ENCODE assay signal across 20 mouse cellular contexts in genomic region chrX:94006991-94007390, GRCm38 (mm10). TPM values are rescaled to one million over a fixed set of nuclear protein-coding genes. Genes with fewer than 3 reads are reported as not detected.
A peak's percentile ranks its signal among the peaks of the same experiment; 100 is the strongest.
DNase-seq lines count a peak whose midpoint lies in the region; ATAC-seq lines count a peak whose summit lies in the region.
"Had no signal": no experiment of that assay in that cellular context is flagged by ENCODE, and none has a peak within 500 bp of the region (broad histone marks: within the 10 kb centered on the region; RNA-seq: fewer than 3 reads in every experiment).

No protein-coding gene starts in this region.

- DNase-seq in heart, postnatal 25 days (ENCODE audit: low spot score), result no peak
- peak; percentile 13 for DNase-seq in NIH3T3 (ENCODE audit: low read depth)
- peak; percentile 66 for DNase-seq in liver
- peak; percentile 46 for DNase-seq in testis, postnatal 10 days (ENCODE audit: low spot score)
- DNase-seq in kidney, postnatal 36 days, result no peak
- DNase-seq in layer of hippocampus, postnatal 36 days, result no peak
- DNase-seq: cerebellum, adult 9-11 months; kidney, adult 9 months; left cerebral cortex, postnatal 4 days; retina, postnatal 1 day had no signal

- H3K4me3 ChIP-seq in heart, embryonic 11.5 days (ENCODE audit: low read depth, low read length), result no peak overlapping the region
- H3K4me3 ChIP-seq: embryonic facial prominence, embryonic 10.5 days; heart, embryonic 15.5 days; lung, embryonic 15.5 days; midbrain, embryonic 12.5 days had no signal

- no peaks in the 10 kb centered on the region for H3K9me3 ChIP-seq in heart, embryonic 11.5 days (replicated peaks; ENCODE audit: control insufficient read depth, low read length)
- H3K9me3 ChIP-seq: embryonic facial prominence, embryonic 10.5 days; heart, embryonic 15.5 days; lung, embryonic 15.5 days; midbrain, embryonic 12.5 days had no signal

- WGBS in heart, embryonic 11.5 days (ENCODE audit: insufficient replicate concordance), result 75% methylated on average over 3 of the region's 3 CpGs

- H3K4me1 ChIP-seq in heart, embryonic 11.5 days (ENCODE audit: control insufficient read depth, insufficient read depth, low read length), result no peaks in the 10 kb centered on the region
- H3K4me1 ChIP-seq: heart, embryonic 15.5 days; lung, embryonic 15.5 days; midbrain, embryonic 12.5 days had no signal

- peak; percentile 63; the same call in 1 of the 2 replicates for ATAC-seq in heart, embryonic 11.5 days (replicated peaks; ENCODE audit: insufficient number of reproducible peaks, low FRiP score, low TSS enrichment)
- ATAC-seq: CD4-positive, CD25-positive, alpha-beta regulatory T cell, adult 4 months; hindbrain, postnatal 0 days had no signal

- peaks cover 13% of the 10 kb centered on the region for H3K27me3 ChIP-seq in heart, embryonic 11.5 days (ENCODE audit: control insufficient read depth, insufficient read depth, low read length)

- no peak overlapping the region for H3K27ac ChIP-seq in heart, embryonic 11.5 days (ENCODE audit: low read depth, low read length)
- H3K27ac ChIP-seq: embryonic facial prominence, embryonic 10.5 days; heart, embryonic 15.5 days; hindbrain, postnatal 0 days; lung, embryonic 15.5 days; midbrain, embryonic 12.5 days had no signal

- H3K9ac ChIP-seq in heart, embryonic 11.5 days (ENCODE audit: low read depth, low read length), result no peak overlapping the region
- H3K9ac ChIP-seq: heart, embryonic 15.5 days; lung, embryonic 15.5 days; midbrain, embryonic 12.5 days had no signal

- H3K36me3 ChIP-seq in heart, embryonic 11.5 days (ENCODE audit: control insufficient read depth, insufficient read depth, low read length), result no peaks in the 10 kb centered on the region
- H3K36me3 ChIP-seq: embryonic facial prominence, embryonic 10.5 days; heart, embryonic 15.5 days; lung, embryonic 15.5 days; midbrain, embryonic 12.5 days had no signal

- no peak overlapping the region for H3K4me2 ChIP-seq in heart, embryonic 11.5 days
- H3K4me2 ChIP-seq: heart, embryonic 15.5 days; lung, embryonic 15.5 days; midbrain, embryonic 12.5 days had no signal

- intact Hi-C loops in heart, postnatal 25 days (cut with DNase I), result no loop called here

RNA-seq across cellular contexts. Expression of gene AU015836, which starts 38.5 kb away (rescaled TPM):
- polyA plus RNA-seq in heart, embryonic 11.5 days (2014; fragmentation: Nextera tagmentation; extraction: Ambion mirVana), result 0.08 TPM in 1 of 2 replicates, not detected in the other
- total RNA-seq in heart, postnatal 25 days (2021), result not detected
- not detected for total RNA-seq in layer of hippocampus, postnatal 36 days (2021)
- total RNA-seq: hindbrain, postnatal 0 days; layer of hippocampus, adult 8-10 months; left cerebral cortex, postnatal 4 days had no signal
- polyA plus RNA-seq: CD4-positive, CD25-positive, alpha-beta regulatory T cell, adult 4 months; embryonic facial prominence, embryonic 10.5 days; forebrain, embryonic 11.5 days; heart, embryonic 15.5 days; hindbrain, postnatal 0 days; lung, embryonic 15.5 days; midbrain, embryonic 12.5 days; neural tube, embryonic 11.5 days had no signal

Comparison
In these comparisons a context has a peak if more than half of its experiments do, and no peak if none do; other contexts are left out.
1. DNase-seq: peak in NIH3T3 (single experiment), liver (single experiment) and testis, postnatal 10 days (single experiment); none in heart, postnatal 25 days (single experiment), kidney, postnatal 36 days (0 of 2) and layer of hippocampus, postnatal 36 days (0 of 2).